Mouse (Mus musculus): ENCODE data around the gene Dgka. TPM values are rescaled to one million over a fixed set of nuclear protein-coding genes. Genes with fewer than 3 reads are reported as not detected.

Dgka gene
- polyA plus RNA-seq, 1 experiment from 2014 or later: 5.4 TPM

DNA sequence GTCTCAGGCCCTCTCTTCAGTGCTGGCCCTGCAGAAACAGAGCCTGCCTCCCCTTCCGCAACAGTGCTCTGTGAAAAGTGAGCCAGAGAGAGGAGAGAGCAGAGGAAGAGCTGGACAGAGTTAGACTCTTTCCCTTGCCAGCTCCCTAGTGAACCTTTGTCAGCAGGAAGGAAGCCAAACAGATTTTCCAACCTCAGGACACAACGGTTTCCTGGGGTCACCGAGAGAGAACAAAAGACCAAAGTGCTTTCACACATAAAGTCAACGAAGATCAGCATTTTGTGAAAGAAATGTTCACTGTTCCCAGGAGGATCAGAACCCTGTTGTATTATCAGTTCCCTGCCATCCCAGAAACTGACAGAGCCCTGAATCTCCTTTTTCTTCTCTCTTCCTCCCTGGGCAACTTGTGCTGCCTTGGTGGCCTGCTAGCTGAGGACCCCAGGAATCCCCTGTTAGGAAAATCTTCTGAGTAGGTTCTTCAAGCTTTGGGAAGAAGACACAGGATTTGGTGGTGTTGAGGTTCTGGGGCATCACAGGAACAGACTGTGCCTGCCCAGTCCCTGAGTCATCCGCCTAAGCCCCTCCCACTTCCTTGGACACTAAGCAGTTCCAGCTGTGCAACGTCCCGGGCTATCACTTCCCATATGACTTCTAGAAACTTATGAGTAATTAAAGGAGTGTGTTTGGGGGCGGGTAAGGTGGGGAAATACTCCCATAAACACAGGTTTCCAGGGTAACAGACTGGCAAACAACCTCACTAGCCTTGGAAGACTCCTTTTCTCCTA, 34.5 kb upstream of the Dgka start:
- H3K27ac ChIP-seq (replicated peaks in 1 of 2; ENCODE audit: control insufficient read depth in 1 of 2, insufficient read depth in 1 of 2, low read depth in 2 of 2, low read length in 2 of 2): peak overlapping the region; percentile 91 to 94
- 35% methylated on average over 8 of the region's 8 CpGs for WGBS
- peak; percentile 88 for ATAC-seq (ENCODE audit: insufficient number of reproducible peaks, insufficient read depth, low FRiP score, low read depth)
- peaks cover 0 to 6% of the 10 kb centered on the region in 2 experiments; a peak in 2 of 4 replicates for H3K4me1 ChIP-seq (ENCODE audit: control insufficient read depth in 2 of 2, insufficient read depth in 2 of 2, low read length in 2 of 2)
- no peaks in the 10 kb centered on the region for H3K27me3 ChIP-seq (ENCODE audit: control insufficient read depth, insufficient read depth, low read length)
- H3K4me3 ChIP-seq (ENCODE audit: control insufficient read depth in 1 of 2, insufficient read depth in 1 of 2, low read depth in 1 of 2, low read length in 2 of 2): no peak overlapping the region
- 0 out of 2 replicates have a peak overlapping the region, but pooled peaks have one; percentile 23 for H3K9ac ChIP-seq (ENCODE audit: low read length)
- peak overlapping the region; percentile 31; the same call in 1 of the 2 replicates for H3K4me2 ChIP-seq (ENCODE audit: low read length)
- peaks cover 6% of the 10 kb centered on the region; the same call in 1 of the 2 replicates for H3K9me3 ChIP-seq (ENCODE audit: control insufficient read depth, low read length)
- no peaks in the 10 kb centered on the region for H3K36me3 ChIP-seq (ENCODE audit: control insufficient read depth, insufficient read depth, low read length)

GRCm38 (mm10) chr10:128778441-128778840, 33.8 kb upstream of the Dgka start:
- H3K4me2 ChIP-seq (ENCODE audit: low read length): no peak overlapping the region

GRCm38 (mm10) chr10:128773685-128774084, 29.0 kb upstream of the Dgka start:
- H3K9me3 ChIP-seq (ENCODE audit: control insufficient read depth, low read length): no peaks in the 10 kb centered on the region
- H3K4me2 ChIP-seq (ENCODE audit: low read length): no peak overlapping the region
- H3K36me3 ChIP-seq (ENCODE audit: control insufficient read depth, insufficient read depth, low read length): no peaks in the 10 kb centered on the region
- ATAC-seq (ENCODE audit: insufficient number of reproducible peaks, insufficient read depth, low FRiP score, low read depth): no peak
- H3K4me3 ChIP-seq (ENCODE audit: control insufficient read depth in 1 of 2, insufficient read depth in 1 of 2, low read depth in 1 of 2, low read length in 2 of 2): no peak overlapping the region
- H3K4me1 ChIP-seq (ENCODE audit: control insufficient read depth in 2 of 2, insufficient read depth in 2 of 2, low read length in 2 of 2): no peaks in the 10 kb centered on the region
- WGBS: 13% methylated on average over 5 of the region's 5 CpGs
- no peak overlapping the region for H3K27ac ChIP-seq (replicated peaks in 1 of 2; ENCODE audit: control insufficient read depth in 1 of 2, insufficient read depth in 1 of 2, low read depth in 2 of 2, low read length in 2 of 2)
- no peak overlapping the region for H3K9ac ChIP-seq (ENCODE audit: low read length)
- no peaks in the 10 kb centered on the region for H3K27me3 ChIP-seq (ENCODE audit: control insufficient read depth, insufficient read depth, low read length)

More at GRCm38 (mm10) chr10:128778441-128778840, 33.8 kb upstream of the Dgka start:
- Histone ChIP-seq H3K9me3 (ENCODE audit: control insufficient read depth, low read length) (no peaks in the 10 kb centered on the region), H3K27me3 (ENCODE audit: control insufficient read depth, insufficient read depth, low read length) (no peaks in the 10 kb centered on the region), H3K4me3 (ENCODE audit: control insufficient read depth in 1 of 2, insufficient read depth in 1 of 2, low read depth in 1 of 2, low read length in 2 of 2) (no peak overlapping the region), H3K27ac (replicated peaks in 1 of 2; ENCODE audit: control insufficient read depth in 1 of 2, insufficient read depth in 1 of 2, low read depth in 2 of 2, low read length in 2 of 2) (peak overlapping the region; percentile 32 to 91; a peak in 3 of 4 replicates), H3K36me3 (ENCODE audit: control insufficient read depth, insufficient read depth, low read length) (no peaks in the 10 kb centered on the region), H3K9ac (ENCODE audit: low read length) (0 out of 2 replicates have a peak overlapping the region, but pooled peaks have one; percentile 23), H3K4me1 (ENCODE audit: control insufficient read depth in 2 of 2, insufficient read depth in 2 of 2, low read length in 2 of 2) (peaks cover 0 to 6% of the 10 kb centered on the region in 2 experiments; a peak in 2 of 4 replicates)
- 83% methylated on average over 2 of the region's 2 CpGs for WGBS
- no peak for ATAC-seq (ENCODE audit: insufficient number of reproducible peaks, insufficient read depth, low FRiP score, low read depth)

GRCm38 (mm10) chr10:128772895-128773294, 28.2 kb upstream of the Dgka start:
- no peaks in the 10 kb centered on the region for H3K9me3 ChIP-seq (ENCODE audit: control insufficient read depth, low read length)
- no peaks in the 10 kb centered on the region for H3K4me1 ChIP-seq (ENCODE audit: control insufficient read depth in 2 of 2, insufficient read depth in 2 of 2, low read length in 2 of 2)
- no peak overlapping the region for H3K4me2 ChIP-seq (ENCODE audit: low read length)
- WGBS: 72% methylated on average over 2 of the region's 2 CpGs
- no peak overlapping the region for H3K27ac ChIP-seq (replicated peaks in 1 of 2; ENCODE audit: control insufficient read depth in 1 of 2, insufficient read depth in 1 of 2, low read depth in 2 of 2, low read length in 2 of 2)
- H3K27me3 ChIP-seq (ENCODE audit: control insufficient read depth, insufficient read depth, low read length): no peaks in the 10 kb centered on the region
- no peak overlapping the region for H3K4me3 ChIP-seq (ENCODE audit: control insufficient read depth in 1 of 2, insufficient read depth in 1 of 2, low read depth in 1 of 2, low read length in 2 of 2)
- H3K36me3 ChIP-seq (ENCODE audit: control insufficient read depth, insufficient read depth, low read length): peaks cover 1% of the 10 kb centered on the region; the same call in 1 of the 2 replicates
- no peak for ATAC-seq (ENCODE audit: insufficient number of reproducible peaks, insufficient read depth, low FRiP score, low read depth)
- no peak overlapping the region for H3K9ac ChIP-seq (ENCODE audit: low read length)

DNA sequence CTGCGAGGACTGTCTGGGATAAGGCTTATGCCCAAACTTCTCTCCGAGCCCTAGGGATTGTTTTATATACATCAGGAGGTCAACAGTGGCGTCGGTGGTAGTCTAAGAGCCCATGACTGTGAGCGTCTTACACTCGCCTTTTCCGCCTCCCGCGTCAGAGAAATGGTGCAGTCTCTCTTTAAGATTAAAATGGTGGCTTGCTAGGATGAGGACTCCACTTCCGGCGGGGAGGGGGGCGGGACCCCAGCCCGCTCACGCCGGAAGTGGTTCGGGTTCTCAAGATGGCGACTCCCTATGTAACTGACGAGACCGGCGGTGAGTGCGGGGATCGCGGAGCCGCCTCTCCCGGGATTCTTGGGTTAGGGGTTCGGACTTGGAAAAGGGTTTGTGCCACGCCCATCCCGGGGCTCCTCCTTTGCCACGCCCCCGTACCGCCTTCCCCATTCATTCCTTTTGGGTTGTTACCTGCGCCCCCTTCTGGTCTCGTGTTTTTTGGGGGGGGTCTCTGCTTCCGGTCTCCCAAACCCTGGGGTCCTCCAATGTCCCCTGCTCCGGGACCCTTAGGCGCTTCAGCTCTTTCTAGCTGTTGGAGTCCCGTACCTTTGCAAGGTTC, 3.7 kb upstream of the Dgka start:
- Histone ChIP-seq H3K27ac (replicated peaks in 1 of 2; ENCODE audit: control insufficient read depth in 1 of 2, insufficient read depth in 1 of 2, low read depth in 2 of 2, low read length in 2 of 2) (peak overlapping the region; percentile 92 to 94), H3K27me3 (ENCODE audit: control insufficient read depth, insufficient read depth, low read length) (no peaks in the 10 kb centered on the region), H3K36me3 (ENCODE audit: control insufficient read depth, insufficient read depth, low read length) (peaks cover 11% of the 10 kb centered on the region; the same call in 1 of the 2 replicates), H3K4me2 (ENCODE audit: low read length) (peak overlapping the region; percentile 95), H3K9ac (ENCODE audit: low read length) (peak overlapping the region; percentile 91), H3K4me1 (ENCODE audit: control insufficient read depth in 2 of 2, insufficient read depth in 2 of 2, low read length in 2 of 2) (peaks cover 10 to 20% of the 10 kb centered on the region in 2 experiments), H3K4me3 (ENCODE audit: control insufficient read depth in 1 of 2, insufficient read depth in 1 of 2, low read depth in 1 of 2, low read length in 2 of 2) (peak overlapping the region; percentile 86 to 90), H3K9me3 (ENCODE audit: control insufficient read depth, low read length) (no peaks in the 10 kb centered on the region)
- WGBS: under 1% methylated on average over 37 of the region's 37 CpGs
- ATAC-seq (ENCODE audit: insufficient number of reproducible peaks, insufficient read depth, low FRiP score, low read depth): peak; percentile 83

DNA sequence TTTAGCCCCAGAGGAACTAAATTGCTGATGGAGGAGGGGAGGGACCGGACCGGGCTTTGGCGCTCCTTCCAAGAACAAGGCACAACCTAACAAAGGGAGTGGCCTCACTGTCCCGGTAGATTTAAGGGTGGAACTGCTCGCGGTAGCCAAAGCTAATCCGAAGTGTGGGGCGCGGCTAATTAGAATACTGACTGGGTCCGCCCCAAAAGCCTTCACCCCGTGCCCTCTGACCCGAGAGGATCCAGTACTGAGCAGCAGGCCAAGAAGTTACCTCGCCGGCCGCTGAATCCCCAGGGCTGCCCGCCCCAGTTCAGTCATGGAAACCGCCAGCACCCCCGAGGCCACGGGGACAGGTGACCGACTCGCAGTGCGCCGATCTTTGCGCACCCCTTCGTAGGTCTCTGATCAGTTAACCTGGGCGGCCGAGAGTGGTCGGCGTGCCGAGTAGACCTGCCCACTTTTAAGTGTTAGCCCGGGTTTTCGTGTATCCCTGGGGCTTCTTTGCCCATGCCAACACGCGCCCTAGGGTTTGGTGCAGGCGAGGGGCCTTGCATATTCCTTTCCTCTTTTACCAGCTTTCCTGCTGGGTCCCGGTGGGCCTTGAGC, 3.1 kb upstream of the Dgka start, which contains the start of gene Pym1:
Pym1 (plus strand) TSS at position 244 of the 606 bp plus-strand sequence.
- H3K36me3 ChIP-seq (ENCODE audit: control insufficient read depth, insufficient read depth, low read length): peaks cover 7% of the 10 kb centered on the region; the same call in 1 of the 2 replicates
- peak; percentile 36 for ATAC-seq (ENCODE audit: insufficient number of reproducible peaks, insufficient read depth, low FRiP score, low read depth)
- peak within 1 kb of the TSS; percentile 91 for H3K9ac ChIP-seq (ENCODE audit: low read length)
- 0% methylated on average over 36 of the region's 36 CpGs for WGBS
- no peaks in the 10 kb centered on the region for H3K27me3 ChIP-seq (ENCODE audit: control insufficient read depth, insufficient read depth, low read length)
- peak within 1 kb of the TSS; percentile 95 for H3K4me2 ChIP-seq (ENCODE audit: low read length)
- H3K4me3 ChIP-seq (ENCODE audit: control insufficient read depth in 1 of 2, insufficient read depth in 1 of 2, low read depth in 1 of 2, low read length in 2 of 2): peak within 1 kb of the TSS; percentile 86 to 90
- H3K9me3 ChIP-seq (ENCODE audit: control insufficient read depth, low read length): no peaks in the 10 kb centered on the region
- H3K4me1 ChIP-seq (ENCODE audit: control insufficient read depth in 2 of 2, insufficient read depth in 2 of 2, low read length in 2 of 2): peaks cover 10 to 23% of the 10 kb centered on the region in 2 experiments
- H3K27ac ChIP-seq (replicated peaks in 1 of 2; ENCODE audit: control insufficient read depth in 1 of 2, insufficient read depth in 1 of 2, low read depth in 2 of 2, low read length in 2 of 2): peak within 1 kb of the TSS; percentile 92 to 94

DNA sequence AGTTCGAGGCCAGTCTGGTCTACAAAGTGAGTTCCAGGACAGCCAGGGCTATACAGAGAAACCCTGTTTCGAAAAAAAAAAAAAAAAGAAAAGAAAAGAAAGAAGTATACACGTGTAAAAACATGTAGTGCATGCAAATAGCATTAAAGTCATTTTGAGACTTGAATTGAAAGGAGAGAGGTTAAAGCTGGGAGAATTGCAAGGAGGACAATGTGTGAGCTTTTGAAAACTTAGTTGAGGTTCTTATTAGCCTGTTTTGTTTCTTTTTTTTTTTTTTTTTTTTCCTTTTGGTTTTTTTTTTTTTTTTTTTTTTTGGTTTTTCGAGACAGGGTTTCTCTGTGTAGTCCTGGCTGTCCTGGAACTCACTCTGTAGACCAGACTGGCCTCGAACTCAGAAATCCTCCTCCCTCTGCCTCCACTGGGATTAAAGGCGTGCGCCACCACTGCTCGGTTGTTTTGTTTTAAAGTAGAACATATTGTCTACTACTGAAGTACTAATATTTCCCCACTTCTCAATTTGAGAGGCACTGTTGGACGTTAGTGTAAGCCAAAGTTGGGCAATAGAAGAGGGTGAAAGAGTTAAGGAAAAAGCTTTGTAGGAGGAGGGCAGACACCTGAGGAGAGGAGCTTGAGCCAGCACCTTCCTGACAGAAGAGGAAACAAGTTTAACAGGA, 2.5 kb upstream of the Dgka start:
- Histone ChIP-seq H3K4me2 (ENCODE audit: low read length) (peak overlapping the region; percentile 95), H3K4me1 (ENCODE audit: control insufficient read depth in 2 of 2, insufficient read depth in 2 of 2, low read length in 2 of 2) (peaks cover 10 to 27% of the 10 kb centered on the region in 2 experiments), H3K27me3 (ENCODE audit: control insufficient read depth, insufficient read depth, low read length) (0 out of 2 replicates have a peak, but pooled peaks cover 2% of the 10 kb centered on the region), H3K9ac (ENCODE audit: low read length) (peak overlapping the region; percentile 91), H3K36me3 (ENCODE audit: control insufficient read depth, insufficient read depth, low read length) (peaks cover 2% of the 10 kb centered on the region; the same call in 1 of the 2 replicates), H3K27ac (replicated peaks in 1 of 2; ENCODE audit: control insufficient read depth in 1 of 2, insufficient read depth in 1 of 2, low read depth in 2 of 2, low read length in 2 of 2) (peak overlapping the region; percentile 92 to 94), H3K9me3 (ENCODE audit: control insufficient read depth, low read length) (no peaks in the 10 kb centered on the region), H3K4me3 (ENCODE audit: control insufficient read depth in 1 of 2, insufficient read depth in 1 of 2, low read depth in 1 of 2, low read length in 2 of 2) (peak overlapping the region; percentile 86 to 90)
- no peak for ATAC-seq (ENCODE audit: insufficient number of reproducible peaks, insufficient read depth, low FRiP score, low read depth)
- WGBS: 54% methylated on average over 8 of the region's 9 CpGs
